Mouse (Mus musculus) cerebellum, adult 11 months (tissue): ENCODE data around the gene Nr1d2.
"Not testable (repeated sequence)": the region's sequence is repeated elsewhere in the genome, so short reads cannot be mapped to it uniquely, and the experiment has no call there.

ENCODE experiments used
- DNase-seq: peaks from one replicate; pipeline ENCODE4 v3.0.0; 2022

Gene Nr1d2

GRCm38 (mm10) chr14:18238750-18239731 lies at the start of gene Nr1d2:
TSS of gene Nr1d2 (minus strand) at chr14:18239127.
- DNase-seq: peak; percentile 100

GRCm38 (mm10) chr14:18287391-18287790 lies 48.5 kb upstream of the Nr1d2 start:
- no peak for DNase-seq

- DNase-seq: no peak
Measured at GRCm38 (mm10) chr14:18286441-18286840, 47.5 kb upstream of the Nr1d2 start.

DNA sequence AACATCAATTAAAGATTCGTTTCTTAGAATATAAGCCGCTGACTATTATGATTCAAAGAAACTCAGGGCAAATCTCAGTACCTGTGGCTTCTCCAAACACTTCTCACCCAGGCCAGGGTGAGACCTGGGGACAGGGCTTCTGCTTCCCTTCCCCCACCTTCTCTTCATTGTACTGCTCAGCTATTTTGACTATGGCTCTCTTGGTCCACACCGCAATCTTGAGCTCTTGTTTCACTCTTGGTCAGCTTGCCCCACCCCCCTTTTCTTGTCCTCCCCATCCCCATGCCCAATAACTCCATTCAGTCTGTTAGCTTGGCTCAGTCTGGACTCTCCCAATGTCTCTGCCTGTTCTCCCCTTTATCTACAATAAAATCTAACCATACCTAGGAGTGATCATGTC lies 46.5 kb upstream of the Nr1d2 start:
- DNase-seq: no peak

DNA sequence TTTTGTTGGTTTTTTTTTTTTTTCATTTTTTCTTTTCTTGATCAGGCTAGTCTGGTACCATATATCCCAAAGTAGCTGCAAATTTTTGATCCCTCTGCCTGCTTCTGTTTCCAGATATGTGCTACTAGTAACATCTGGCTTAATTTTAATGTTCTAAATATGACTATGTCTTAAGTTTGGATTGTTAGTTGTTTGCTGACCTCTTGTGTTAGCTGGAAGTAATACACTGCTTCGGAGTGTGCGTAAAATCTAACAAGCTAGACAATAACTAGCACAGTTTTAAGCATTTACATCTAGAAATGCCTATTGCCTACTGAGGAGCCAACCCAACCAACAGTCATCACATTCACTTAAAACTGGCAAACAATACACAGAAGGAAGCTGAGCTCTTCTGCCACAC lies 45.7 kb upstream of the Nr1d2 start:
- no peak for DNase-seq

- no peak for DNase-seq
Measured at GRCm38 (mm10) chr14:18280375-18280774, 41.4 kb upstream of the Nr1d2 start.

DNA sequence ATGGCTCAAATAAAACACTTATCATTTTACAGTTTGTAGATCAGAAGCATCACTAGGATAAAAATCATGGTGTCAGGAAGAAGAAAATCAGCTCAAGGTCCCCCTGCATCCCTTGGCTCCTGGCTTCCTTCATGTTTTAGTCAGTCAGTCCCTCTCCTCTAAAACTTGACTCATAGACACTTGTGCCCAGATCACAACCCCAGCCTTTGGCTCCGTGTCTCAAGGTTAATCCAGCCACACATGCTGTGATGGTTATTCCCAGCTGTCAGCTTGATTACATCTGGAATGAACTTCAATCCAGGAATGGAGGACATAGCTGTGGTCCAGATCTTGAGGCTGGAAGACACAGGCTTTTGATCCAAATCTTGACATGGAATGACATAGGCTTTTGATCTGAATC lies 35.6 kb upstream of the Nr1d2 start:
- DNase-seq: no peak

DNA sequence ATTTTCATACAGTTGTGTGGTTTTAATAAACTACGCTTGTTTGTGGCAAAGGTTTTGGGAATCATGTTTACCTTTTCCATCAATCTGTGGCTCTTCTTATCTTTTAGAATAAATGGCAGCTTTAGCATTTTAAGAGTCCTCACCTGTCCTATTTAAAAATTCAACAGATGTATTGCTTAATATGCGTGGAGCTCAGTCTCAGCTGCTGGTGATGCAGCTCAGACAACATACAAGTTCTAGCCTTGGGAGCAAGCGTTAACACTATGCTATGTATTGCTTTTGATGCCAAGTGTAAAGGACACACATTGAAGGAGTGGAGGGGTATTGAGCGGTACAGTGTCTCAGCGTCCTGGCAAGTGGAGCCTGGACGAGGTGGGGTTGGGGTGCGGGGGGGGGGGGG lies 32.7 kb upstream of the Nr1d2 start:
- DNase-seq: no peak

- DNase-seq: peak; percentile 99
Measured at GRCm38 (mm10) chr14:18270529-18271441, 31.9 kb upstream of the Nr1d2 start, which contains the start of the genes Nkiras1 and Rpl15. TSS of gene Nkiras1 (plus strand) at chr14:18271136. TSS of gene Rpl15 (minus strand) at chr14:18271391.

DNA sequence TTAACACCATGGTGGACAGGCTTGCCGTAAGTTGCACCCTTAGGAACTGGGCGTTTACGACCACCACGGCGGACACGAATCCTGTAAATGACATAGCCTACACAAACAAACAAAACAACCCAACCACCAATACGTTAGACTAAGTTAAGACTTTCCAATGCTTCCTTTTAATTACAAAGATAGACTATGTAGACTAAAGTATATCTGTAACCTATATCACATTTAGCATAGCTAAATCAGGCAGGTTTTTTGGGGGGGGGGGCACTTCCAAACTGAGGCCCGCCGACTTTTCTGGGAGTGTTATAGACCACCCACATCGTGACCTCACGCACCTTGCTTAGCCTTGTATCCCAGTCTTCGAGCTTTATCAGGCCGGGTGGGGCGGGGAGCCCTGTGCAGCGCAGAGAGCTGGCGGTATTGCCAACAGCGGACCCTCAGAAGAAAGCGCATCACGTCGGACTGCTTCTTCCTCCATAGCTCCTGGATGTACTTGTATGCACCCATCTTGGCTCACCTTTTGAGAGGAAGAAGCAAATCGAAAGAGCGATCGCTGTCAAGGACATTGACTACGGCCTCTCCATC lies 31.1 kb upstream of the Nr1d2 start:
- DNase-seq: not testable (repeated sequence)

- DNase-seq: no peak
Measured at GRCm38 (mm10) chr14:18263427-18263826, 24.5 kb upstream of the Nr1d2 start.

- DNase-seq: no peak
Measured at GRCm38 (mm10) chr14:18261203-18261602, 22.3 kb upstream of the Nr1d2 start.

DNA sequence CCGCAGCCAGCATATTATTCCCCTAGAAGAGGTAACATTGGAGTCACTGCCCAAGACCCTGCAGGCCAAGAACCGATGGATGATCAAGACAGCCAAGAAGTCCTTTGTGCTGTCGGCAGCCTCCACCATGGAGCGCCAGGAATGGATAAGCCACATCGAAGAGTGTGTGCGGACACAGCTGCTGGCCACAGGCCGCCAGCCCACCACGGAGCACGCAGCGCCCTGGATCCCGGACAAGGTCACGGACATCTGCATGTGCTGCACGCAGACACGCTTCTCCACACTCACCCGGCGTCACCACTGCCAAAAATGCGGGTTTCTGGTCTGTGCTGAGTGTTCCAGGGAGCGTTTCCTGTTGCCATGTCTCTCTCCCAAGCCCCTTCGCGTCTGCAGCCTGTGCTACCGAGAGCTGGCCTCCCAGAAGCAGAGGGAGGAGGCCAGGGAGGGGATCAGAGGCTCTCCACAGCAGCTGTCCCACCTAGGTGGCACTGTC lies 3.8 kb upstream of the Nr1d2 start:
- DNase-seq: no peak

- DNase-seq: no peak
Measured at GRCm38 (mm10) chr14:18241786-18242185, 2.9 kb upstream of the Nr1d2 start.

DNA sequence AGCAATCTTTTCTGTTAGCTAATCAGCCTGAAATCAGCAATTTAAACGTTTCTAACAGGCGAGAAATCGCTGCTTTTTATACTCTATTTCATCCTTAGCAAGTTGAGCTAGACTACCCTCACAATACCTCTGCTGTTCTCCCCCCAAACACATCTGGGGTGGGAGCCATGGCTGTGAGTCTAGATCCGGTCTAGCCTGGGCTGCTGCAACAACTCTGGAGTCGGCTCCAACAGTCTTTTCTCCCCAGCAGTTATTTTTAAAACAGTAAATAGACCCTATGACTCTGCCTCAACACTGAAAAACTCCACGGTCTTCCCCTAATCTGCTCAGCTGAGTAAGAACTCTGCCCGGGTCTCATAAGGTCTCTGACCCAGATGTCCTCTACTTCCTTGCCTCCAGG lies 1.2 kb upstream of the Nr1d2 start:
- DNase-seq: no peak

GRCm38 (mm10) chr14:18238131-18238749 lies 687 bp downstream of the Nr1d2 start:
- DNase-seq: peak; percentile 99

DNA sequence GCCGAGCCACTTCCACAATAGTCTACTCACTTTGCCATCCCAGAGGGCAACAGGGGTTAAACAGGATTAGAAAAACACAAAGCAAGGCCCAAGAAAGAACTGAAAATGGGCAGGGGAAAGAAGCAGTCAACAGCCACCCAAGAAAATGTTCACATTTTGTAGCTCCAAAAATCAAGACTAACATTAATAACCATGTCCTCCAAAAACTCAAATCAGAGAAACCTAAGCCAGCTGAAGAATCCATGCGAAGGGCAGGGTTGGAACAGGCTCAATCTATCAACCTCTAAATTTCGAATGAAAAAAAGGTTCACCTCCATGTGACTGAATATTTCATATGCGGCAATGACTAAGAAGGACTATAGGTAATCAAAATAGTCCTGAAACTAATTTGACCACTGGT lies 1.5 kb downstream of the Nr1d2 start:
- DNase-seq: no peak

DNA sequence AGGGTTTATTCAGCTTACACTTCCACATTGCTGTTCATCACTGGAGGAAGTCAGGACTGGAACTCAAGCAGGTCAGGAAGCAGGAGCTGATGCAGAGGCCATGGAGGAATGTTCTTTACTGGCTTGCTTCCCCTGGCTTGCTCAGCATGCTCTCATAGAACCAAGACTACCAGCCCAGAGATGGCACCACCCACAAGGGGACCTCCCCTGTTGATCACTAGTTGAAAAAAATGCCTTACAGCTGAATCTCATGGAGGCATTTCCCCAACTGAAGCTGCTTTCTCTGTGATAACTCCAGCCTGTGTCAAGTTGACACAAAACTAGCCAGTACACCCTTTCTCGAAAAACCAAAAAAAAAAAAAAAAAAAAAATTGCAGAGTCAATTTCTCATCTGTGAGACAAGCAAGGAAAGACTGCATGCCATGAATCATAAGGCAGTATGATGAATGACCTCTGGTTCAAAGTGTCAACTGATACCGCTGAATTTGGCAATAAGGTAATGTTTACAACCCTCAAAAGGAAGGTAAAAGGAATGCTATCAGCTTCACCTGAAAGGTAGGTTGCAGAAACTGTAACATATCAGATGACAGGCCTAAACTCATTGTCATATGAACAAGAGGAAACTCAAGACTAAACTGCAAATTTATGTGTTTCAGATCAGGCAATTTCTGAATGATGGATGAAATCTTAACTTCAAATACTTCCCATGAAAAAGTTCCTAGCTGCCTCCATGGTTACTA lies 2.3 kb downstream of the Nr1d2 start:
- not testable (repeated sequence) for DNase-seq

DNA sequence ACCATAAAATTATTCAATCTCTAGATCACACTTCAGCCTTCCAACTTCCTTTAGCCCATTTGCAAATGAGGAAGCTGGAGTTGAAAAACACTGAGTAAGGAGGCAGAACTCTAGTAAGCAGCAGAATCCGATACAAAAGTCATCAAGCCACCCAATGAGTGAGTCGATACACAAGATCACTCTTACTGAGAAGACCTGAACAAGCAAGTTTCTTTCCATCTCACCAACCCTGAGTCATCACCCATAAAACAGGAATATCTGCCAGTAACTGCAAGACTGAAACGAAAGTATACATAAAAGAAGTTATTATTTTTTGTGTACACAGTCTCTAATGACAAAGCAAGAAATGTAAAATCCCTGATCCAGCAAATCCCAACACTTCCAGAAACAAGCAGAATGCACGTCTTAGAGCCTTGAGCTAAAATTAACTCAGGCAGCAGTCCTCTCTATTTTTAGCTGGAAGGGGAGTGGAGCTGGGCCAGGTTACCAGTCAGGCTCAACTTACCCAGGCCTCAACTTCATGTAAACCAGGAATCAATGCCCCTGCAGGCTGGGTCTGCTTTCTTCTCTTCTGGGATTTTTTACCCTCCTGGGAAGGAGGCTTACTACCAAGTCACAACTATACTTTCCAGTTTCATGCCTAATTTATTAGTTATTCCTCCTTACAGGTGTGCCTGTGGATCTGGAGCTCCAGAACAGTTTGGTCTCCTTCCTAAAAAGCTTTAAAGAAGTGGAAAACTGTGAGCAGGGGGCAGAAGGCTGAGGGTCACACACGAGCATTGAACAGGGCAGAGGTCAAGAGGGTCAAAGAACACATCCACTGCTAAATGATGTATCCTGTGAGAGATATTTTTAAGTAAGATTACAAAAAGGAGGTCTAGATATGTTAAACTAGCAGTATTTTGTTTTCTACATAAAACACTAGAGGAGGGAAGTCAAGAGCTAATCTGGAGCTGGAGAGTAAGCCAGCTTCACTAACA lies 4.7 kb downstream of the Nr1d2 start:
- no peak for DNase-seq

GRCm38 (mm10) chr14:18233076-18233475 lies 5.9 kb downstream of the Nr1d2 start:
- no peak for DNase-seq
